Mouse (Mus musculus): ENCODE measurements around the gene Arid1b.

The Arid1b gene

DNA sequence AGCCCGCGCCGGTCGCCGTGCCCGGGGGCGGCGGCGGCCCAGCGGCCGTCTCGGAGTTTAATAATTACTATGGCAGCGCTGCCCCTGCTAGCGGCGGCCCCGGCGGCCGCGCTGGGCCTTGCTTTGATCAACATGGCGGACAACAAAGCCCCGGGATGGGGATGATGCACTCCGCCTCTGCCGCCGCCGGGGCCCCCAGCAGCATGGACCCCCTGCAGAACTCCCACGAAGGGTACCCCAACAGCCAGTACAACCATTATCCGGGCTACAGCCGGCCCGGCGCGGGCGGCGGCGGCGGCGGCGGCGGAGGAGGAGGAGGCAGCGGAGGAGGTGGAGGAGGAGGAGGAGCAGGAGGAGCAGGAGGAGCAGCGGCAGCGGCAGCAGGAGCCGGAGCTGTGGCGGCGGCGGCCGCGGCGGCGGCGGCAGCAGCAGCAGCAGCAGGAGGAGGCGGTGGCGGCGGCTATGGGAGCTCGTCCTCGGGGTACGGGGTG, 1.5 kb downstream of the Arid1b start:
- peak; percentile 84 for DNase-seq (ENCODE audit: low spot score)

DNA sequence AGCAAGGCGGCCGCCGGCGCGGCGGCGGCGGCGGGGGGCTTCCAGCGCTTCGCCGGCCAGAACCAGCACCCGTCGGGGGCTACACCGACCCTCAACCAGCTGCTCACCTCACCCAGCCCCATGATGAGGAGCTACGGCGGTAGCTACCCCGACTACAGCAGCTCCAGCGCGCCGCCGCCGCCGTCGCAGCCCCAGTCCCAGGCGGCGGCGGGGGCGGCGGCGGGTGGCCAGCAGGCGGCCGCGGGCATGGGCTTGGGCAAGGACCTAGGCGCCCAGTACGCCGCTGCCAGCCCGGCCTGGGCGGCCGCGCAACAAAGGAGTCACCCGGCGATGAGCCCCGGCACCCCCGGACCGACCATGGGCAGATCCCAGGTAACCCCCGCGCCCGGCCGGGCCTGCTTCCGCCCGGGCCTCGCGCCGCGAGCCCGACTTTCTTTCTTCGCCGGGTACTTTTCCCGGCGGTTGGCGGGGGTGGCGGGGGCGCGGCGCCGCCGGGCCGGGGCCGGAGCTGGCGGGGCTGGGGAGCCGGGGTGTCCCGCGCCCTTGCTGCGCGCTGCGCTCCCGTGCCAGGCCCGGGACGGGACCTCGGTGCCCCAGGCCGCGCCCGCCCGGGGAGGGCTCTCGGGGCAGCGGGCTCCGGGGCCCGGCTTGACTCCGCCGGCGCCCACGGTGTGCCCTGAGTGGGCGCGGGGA, 2.1 kb downstream of the Arid1b start:
- DNase-seq (ENCODE audit: low spot score) = peak; percentile 63

DNA sequence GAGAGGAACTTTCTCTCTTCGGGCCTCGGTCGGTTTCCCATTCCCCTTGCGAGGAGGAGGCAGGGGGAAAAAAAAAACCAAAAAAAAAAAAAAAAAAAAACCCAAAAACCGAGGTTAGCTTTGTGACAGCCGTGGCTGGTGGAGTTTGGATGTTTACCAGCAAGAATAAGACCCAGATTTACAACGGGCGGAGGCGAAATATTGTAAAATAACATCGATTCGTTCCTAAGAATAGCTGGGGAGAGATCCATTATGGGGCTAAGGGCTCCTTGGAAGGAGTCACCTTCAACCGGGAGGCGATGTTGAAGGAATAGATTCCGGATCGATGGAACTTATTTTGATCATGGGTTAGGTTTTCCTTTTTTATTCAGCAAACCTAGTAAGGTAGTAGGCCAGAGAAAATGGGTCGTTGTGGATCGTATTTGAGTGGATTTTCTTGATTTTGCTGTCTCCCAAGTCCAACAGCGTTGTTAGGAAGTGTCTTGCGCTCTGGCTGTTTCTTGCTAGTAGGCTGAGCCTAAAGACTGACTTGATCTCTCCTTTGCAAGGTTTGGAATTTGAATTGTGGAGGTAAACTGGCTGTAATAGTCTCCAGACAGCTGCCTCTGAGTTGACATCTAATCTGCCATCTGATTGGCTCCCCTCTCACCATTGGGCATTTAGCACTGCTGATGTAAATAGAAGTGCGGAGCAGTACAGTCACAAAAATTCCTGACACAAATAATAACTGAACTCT, 2.9 kb downstream of the Arid1b start:
- DNase-seq (ENCODE audit: low spot score) = no peak

DNA sequence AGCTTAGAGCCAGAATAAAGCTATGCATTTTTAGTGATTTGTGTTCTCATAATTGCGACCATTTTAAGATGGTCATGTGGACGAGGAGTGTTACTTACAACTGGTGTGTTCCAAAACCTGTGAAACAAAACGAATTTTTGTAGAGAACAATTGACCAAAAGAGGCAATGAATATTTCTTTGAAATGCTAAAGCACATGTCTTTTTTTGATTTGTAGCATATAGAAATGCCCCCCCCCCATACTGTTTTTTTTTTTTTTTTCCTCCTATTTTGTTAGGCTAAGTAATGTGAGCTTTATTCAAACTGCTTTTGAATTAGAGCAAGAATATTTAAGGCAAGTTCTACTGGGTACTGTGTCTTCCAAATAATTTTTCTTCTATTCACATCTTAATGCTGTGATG, 3.8 kb downstream of the Arid1b start:
- no peak for DNase-seq (ENCODE audit: low spot score)

DNA sequence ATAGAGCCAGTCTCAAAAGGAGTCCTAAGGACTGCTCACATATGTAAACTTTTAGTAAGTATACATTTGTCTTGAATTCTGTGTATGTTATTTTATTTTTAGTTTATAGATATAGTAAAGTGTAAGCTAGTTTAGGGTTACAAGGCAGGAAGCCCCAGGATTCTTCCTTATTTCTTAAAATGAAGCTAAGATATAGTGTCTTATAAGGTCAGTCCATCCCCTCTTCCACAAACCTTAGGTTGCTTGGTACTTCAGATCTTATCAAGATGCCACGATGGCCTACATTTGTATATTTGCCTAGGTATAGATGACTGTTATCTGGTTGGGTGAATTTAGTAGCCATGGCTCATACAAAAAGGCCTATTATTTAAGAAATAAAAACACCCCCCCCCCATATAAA, 5.1 kb downstream of the Arid1b start:
- no peak for DNase-seq (ENCODE audit: low spot score)

DNA sequence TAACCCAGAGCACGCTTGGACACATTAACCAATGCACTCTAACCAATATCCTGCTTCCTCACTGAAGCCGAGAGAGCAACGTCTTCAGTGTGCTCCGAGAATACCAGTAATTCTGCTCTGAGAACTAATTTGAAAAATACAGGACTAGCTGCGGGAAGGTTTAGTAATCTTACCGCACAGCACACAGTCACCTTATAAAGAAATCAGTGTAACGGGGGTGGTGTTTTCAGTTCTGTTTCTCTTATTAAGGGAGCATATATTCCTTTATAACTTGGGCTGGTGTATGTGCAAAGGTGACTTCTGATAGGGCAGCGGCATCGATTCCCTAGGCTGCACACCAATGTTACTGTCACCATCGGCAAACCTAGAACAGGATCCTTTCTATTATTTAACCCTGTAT, 5.9 kb downstream of the Arid1b start:
- no peak for DNase-seq (ENCODE audit: low spot score)

DNA sequence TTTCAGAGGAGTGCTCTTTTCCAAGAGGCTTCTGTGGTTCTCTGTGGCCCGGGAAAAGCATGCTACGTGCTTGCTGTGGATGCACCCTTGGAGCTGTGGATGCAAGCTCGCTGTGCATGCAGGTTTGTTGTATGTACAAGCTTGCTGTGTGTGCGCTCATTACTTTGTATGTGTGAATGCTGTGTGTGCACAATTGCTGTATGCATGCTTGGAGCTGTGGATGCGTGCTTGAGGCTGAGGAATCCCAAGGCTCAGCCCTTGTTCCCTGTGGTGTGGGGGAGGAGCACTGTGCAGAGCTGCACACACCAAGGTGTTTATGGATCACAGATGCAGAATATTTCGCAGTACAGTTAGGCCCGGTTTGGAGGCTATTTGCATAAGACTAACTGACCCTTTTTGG, 6.7 kb downstream of the Arid1b start:
- no peak for DNase-seq (ENCODE audit: low spot score)

DNA sequence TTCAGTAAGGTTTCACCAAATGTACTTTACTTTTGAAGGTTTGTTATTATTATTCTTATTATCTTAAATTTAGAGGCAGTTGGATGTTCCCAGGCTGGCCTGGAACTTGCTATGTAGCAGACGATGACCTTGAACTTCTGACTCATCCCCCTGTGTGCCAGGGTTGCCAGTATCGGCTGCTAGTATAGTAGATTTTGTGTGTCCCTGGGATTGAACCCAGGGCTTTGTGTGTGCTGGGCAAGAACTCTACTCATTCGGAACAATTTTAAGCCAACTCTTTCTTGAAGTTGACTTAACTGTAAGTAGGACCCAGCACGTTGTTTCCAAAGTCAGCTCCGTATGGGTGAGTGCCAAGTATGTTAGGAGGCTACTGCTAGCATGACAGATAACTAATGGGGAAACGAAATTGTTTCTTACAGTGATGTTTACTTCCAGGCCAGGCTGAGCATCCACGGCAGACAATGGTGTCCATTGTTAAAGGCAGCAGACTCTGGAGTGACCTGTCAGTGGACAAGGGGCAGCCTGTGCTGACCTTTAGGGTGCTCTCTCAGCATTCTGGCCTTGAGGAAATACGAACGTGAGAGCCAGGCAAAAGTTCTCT, 7.5 kb downstream of the Arid1b start:
- no peak for DNase-seq (ENCODE audit: low spot score)

DNA sequence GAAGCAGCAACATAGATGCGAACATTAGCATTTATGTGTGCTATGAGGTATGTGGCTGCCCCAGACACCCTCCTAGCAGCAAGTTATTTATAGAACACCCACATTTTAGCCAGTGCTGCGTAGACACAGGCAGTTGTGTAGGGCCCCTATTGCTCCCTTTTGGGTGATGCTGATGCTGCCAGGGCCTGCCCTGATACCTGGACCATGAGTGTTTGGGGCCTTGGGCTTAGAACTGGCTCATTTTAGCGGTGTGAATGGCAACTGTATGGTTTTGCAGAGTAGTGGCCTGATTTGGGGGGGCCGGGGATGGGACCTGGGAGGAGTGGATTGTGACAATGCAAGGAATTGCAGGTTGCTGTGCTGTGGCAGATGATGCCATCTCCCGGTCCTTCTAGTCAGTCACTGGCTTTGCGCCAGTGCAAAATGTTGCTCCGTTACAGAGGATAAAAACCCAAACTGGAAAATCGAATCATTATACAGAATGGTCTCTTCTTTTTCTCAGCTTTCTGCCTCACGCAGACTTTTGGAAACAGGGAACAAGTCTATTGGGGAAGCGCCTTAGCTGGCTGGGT, 8.9 kb downstream of the Arid1b start:
- no peak for DNase-seq (ENCODE audit: low spot score)

DNA sequence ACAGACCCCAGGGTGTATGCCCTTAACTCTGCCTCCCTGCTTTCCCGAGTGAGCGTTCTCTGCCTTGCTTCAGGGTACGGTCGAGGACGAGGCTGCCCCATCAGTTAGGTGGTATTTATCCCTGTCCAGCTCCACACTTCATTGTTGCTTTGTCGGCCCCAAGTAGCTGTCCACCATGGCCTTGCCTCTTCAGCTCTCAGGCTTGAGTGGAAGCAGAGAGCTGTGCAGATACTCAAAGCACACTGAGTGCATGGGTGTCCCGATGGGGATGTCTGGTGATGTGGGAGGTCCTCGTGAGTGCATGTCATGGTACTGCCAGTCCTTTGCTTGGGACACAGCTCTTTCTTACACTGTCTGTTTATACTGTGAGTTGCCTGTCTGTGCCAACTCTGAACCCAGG, 10.1 kb downstream of the Arid1b start:
- no peak for DNase-seq (ENCODE audit: low spot score)

DNA sequence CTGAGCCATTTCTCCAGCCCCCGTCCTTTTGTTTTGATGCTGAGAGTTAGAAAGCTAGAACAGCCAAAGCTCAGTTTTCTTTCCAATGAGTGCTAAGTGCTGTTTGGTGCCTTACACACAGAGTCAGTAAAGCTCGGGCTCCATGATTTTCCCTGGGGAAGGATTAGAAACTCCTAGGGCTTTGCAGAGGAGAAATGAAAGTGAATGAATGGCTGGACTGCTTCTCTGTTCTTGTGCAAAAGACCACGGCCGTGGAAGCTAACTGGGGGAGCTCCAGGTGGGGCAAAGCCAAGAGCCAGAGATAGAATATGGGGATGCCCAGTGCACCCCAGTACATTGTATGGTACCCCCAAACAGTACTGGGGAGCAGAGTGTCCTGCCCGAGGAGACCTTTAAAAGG, 10.6 kb downstream of the Arid1b start:
- no peak for DNase-seq (ENCODE audit: low spot score)

DNA sequence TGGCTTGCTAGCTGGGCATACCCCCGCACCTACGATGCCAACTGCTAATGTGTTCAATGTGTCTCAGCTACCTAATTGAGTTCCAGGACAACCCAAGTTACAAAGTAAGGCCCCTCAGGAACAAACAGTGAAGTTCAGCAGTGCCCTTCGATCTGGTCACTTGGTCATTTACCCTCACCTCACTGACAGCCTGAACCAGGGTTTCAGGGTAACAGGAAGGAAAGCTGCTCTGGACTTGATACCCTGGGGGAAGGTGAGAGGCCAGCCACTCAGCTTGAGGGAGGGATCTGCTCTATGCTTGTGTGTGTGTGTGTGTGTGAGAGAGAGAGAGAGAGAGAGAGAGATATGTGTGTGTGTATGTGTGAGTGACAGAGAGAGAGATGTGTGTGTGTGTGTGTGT, 11.2 kb downstream of the Arid1b start:
- DNase-seq (ENCODE audit: low spot score) = no peak

DNA sequence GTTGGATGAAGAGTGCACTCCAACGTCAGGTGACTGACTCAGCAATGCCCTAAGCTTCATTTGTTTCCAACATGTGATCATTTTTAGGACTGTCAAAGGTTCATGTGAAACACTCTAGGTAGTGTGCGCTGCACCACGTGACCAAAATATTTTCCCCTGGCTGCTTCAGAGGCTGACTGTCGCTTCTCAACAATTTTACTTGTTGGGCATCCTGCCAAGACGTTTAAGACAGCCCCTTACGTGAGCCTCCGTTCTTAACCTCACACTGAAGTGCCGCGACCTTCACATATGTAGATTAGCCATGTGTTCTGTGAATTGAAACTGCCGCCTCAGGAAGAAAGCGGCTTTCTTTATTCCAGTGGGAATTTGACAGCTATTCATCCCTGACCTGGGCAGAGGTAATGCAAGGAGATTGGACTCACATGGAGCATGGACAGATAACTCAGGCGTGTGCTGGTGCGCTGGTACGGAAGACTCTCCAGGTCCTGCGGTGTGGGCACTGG, 13.1 kb downstream of the Arid1b start:
- DNase-seq (ENCODE audit: low spot score) = no peak

DNA sequence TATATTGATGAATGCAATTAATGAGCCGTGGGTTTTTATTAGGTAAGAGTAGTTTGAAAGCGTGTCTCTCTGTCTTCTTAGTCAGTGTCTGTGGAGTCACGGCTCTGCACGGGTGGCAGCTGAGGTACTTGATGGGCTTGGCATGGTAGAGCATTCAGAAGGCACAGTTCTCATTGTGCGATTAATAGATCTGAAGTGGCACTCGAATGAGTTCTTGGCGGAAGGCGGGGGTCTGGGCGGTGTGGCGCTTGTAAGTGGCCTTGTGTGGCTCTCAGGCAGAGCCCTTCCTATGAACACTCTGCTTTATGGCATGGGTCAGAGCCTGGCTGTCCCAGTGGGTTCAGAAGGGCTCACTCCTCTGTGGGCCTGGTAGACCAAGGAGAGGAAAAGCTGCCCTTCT, 14.1 kb downstream of the Arid1b start:
- DNase-seq (ENCODE audit: low spot score) = no peak

DNA sequence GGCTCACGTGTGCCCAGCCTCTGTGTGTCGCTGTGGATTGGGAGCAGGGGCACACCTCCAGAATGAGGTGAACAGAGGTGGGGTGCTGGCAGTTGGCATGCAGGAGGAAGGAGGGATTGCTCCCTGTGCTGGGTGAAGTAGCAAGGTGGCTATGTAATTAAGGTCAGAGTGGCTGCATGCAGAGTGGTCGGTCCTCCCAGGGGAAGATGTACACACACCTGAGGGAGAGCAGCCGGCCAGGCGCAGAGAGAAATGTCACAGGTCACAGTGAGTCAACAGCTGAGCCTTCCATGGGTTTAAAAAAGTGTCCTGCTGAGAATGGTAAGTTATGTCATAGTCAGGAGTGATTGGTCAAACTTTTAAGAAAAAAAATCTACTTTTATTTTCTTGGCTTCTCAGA, 14.6 kb downstream of the Arid1b start:
- DNase-seq (ENCODE audit: low spot score) = no peak

DNA sequence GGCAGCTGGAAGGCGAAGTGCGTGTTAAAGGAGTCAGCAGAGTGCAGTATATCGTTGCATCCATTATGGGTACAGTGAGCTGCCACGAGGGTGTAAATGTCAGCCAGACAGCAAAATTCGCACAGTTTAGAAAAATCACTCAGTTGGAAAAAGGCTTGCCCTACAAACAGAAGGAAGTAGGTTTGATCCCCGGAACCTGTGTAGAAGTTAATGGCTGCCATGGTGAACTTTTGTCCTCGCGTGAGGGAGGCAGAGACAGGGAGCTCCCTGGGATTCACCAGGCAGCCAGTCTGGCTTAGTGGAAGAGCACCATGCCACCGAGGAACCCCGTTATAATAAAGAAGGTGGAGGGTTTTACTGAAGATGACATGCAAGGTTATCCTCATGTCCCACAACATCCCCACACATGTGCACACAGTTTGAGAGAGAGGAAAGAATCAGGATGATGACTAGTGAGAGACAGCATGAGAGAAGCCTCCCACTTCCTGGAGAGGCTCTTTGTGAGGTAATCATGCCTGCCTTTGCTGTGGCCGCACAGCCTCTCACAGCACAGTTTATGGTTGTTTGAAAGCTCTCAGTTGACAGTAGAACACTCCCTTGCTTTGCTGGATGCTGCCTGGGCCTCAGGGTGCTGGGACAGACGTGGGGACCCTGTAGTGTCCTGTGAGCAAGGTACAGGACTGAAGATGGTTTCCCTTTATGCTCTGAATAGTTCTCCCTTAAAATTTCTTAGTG, 15.6 kb downstream of the Arid1b start:
- no peak for DNase-seq (ENCODE audit: low spot score)

DNA sequence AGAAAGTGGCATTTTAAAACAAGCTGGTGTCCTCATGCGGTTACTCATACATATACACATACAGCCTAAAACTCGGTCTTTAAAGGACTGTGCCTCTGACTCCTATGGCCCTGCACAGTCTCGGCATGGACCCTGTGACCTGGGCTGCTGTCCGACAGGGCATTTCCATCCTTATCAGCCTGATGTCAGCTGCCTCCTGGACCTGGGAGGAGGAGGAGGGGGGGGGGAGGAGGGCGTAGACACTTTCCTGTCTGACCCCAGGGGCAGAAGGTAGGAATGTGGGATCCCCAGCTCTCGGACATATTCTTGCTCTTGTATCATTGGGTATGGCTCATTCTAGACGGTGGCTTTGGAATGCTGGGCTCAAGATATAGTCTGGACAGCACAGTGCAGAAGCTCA, 16.6 kb downstream of the Arid1b start:
- no peak for DNase-seq (ENCODE audit: low spot score)

DNA sequence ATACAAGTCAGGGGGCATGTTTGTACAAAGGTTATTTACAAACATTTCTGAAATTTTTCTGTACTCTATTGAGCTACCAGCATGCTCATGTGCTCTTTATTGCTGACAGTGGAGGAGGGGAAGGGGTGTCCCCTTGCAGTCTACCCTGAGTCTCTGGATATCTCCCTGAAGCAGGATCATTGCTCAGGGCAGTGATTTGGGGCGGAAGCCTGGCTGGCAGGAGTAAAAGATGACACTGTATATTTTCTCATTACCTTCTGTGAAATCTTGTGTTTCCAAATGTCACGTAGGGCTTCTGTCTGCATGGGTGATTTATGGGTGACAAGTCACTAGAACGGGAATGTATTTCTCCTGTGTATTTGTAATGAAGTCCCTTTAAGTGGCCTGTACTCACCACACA, 18.0 kb downstream of the Arid1b start:
- no peak for DNase-seq (ENCODE audit: low spot score)

DNA sequence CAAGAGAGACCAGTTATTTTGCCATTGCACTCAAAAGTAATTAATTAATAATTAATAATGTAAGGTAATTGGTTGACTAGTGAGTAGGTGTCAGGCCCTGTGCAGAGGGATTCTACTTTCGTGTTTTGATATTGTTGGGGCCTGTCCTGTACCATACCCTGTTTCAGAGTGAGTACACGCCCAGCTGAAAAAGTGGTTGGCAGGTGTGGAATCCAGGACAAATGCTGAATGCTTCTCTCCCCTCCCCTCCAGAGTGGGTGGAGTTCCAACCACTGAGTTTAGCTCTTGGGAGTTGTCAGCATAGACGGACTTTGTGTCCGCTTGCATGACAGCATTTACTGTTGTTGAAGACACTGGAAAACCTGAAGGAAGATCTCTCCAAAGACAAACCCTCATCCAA, 18.4 kb downstream of the Arid1b start:
- DNase-seq (ENCODE audit: low spot score) = no peak

DNA sequence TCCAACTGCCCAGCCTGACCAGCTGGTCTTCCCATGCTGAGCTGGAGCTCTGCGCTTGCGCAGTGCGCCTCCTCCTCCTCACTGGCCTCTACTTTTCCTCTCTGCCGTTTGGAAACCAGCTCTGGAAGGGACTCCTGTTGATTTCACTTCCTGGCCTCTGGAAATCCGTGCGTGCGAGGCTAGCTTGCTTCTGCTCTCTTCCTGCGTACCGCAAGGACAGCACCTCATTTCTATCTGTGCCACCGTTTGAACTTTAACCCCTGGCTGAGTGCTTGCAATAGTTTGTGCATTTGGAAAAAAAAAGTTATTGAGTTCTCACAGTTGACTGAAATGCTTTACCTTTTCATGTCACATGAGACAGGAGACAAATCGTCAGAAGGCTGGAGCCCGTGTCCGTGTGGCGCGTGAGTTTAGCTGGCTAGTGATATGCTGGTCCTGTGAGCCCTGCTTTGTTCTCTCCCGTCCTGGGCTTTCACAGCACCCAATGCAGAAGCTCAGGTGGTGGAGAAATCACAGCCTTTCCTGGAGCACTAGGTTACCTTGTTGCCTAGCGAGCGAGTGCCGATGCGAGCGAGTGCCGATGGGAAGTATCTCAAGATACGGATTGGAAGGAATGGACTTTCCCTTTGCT, 20.3 kb downstream of the Arid1b start:
- no peak for DNase-seq (ENCODE audit: low spot score)

DNA sequence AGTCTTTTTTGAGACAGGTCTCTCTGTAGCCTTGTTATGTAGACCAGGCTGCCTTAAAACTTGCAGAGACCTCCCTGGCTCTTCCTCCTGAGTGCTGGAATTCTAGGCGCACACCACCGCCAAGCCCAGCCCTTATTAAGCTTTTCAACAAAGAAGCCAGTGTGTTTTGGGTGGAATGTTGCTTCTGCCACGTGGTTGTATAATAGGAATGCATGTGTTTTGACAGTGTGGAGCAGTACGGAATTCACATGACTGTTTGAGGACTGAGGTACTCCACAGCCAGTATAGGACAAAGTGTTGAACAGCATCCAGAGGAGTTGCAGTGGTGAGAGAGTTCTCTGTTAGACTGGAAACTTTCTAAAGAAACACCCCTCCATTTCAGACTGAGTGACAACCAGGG, 22.3 kb downstream of the Arid1b start:
- DNase-seq (ENCODE audit: low spot score) = no peak

DNA sequence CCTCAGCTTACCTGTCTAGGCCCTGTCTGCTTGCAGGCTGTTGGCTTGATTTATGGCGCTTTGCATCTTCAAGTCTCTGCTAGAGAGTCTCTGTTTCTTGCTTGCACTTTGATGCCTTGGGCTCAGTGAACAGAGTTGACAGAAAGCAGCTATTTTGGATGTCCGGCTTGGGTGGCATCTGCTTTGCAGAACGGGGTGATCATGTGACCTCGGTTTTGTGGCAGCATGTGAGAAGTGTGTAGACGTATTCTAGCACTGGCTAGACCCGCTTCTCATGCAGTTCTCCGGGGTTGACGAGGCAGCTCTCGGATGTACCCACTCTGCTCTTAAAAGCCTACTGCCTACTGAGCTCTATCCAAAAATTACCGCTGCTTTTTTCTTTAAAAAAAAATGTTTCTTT, 22.9 kb downstream of the Arid1b start:
- no peak for DNase-seq (ENCODE audit: low spot score)

Data from ovary, postnatal 36 days (tissue).